Mouse (Mus musculus): ENCODE results near the gene Vmn2r-ps159. TPM values are rescaled to one million over a fixed set of nuclear protein-coding genes. Genes with fewer than 3 reads are reported as not detected.

Vmn2r-ps159 gene
- not detected for polyA plus RNA-seq (2014; fragmentation: Illumina TruSeq; extraction: RNeasy Lipid Tissue Mini Kit (QIAGEN cat#74804); ENCODE audit: low read depth, low replicate concordance)

GRCm38 (mm10) chr4:156330803-156331202, at the start of gene Vmn2r-ps159:
Gene Vmn2r-ps159, plus strand, starts transcription at chr4:156331103.

Other genes with a start within 250 kb of the Vmn2r-ps159 start
- 1.5 TPM for gene 9430015G10Rik, start 221.1 kb upstream of the Vmn2r-ps159 start, polyA plus RNA-seq (2014; fragmentation: Illumina TruSeq; extraction: RNeasy Lipid Tissue Mini Kit (QIAGEN cat#74804); ENCODE audit: low read depth, low replicate concordance)
- not detected for gene Rnf223, start 200.6 kb upstream of the Vmn2r-ps159 start, polyA plus RNA-seq (2014; fragmentation: Illumina TruSeq; extraction: RNeasy Lipid Tissue Mini Kit (QIAGEN cat#74804); ENCODE audit: low read depth, low replicate concordance)
- gene Agrn, start 133.6 kb upstream of the Vmn2r-ps159 start, polyA plus RNA-seq (2014; fragmentation: Illumina TruSeq; extraction: RNeasy Lipid Tissue Mini Kit (QIAGEN cat#74804); ENCODE audit: low read depth, low replicate concordance) = 20.3 TPM
- not detected for gene Isg15, start 130.3 kb upstream of the Vmn2r-ps159 start, polyA plus RNA-seq (2014; fragmentation: Illumina TruSeq; extraction: RNeasy Lipid Tissue Mini Kit (QIAGEN cat#74804); ENCODE audit: low read depth, low replicate concordance)
- 0.77 TPM for gene AW011738, start 127.8 kb upstream of the Vmn2r-ps159 start, polyA plus RNA-seq (2014; fragmentation: Illumina TruSeq; extraction: RNeasy Lipid Tissue Mini Kit (QIAGEN cat#74804); ENCODE audit: low read depth, low replicate concordance)
- gene Perm1, start 115.2 kb upstream of the Vmn2r-ps159 start, polyA plus RNA-seq (2014; fragmentation: Illumina TruSeq; extraction: RNeasy Lipid Tissue Mini Kit (QIAGEN cat#74804); ENCODE audit: low read depth, low replicate concordance) = 2.7 TPM
- 2.0 TPM for gene Plekhn1, start 96.2 kb upstream of the Vmn2r-ps159 start, polyA plus RNA-seq (2014; fragmentation: Illumina TruSeq; extraction: RNeasy Lipid Tissue Mini Kit (QIAGEN cat#74804); ENCODE audit: low read depth, low replicate concordance)
- 4.9 TPM for gene Noc2l, start 95.1 kb upstream of the Vmn2r-ps159 start, polyA plus RNA-seq (2014; fragmentation: Illumina TruSeq; extraction: RNeasy Lipid Tissue Mini Kit (QIAGEN cat#74804); ENCODE audit: low read depth, low replicate concordance)
- gene Samd11, start 75.4 kb upstream of the Vmn2r-ps159 start, polyA plus RNA-seq (2014; fragmentation: Illumina TruSeq; extraction: RNeasy Lipid Tissue Mini Kit (QIAGEN cat#74804); ENCODE audit: low read depth, low replicate concordance) = not detected